Mouse (Mus musculus) CH12.LX (cell line): ENCODE results near the gene Snx10. TPM values are rescaled to one million over a fixed set of nuclear protein-coding genes. Genes with fewer than 3 reads are reported as not detected.
A peak's percentile ranks its signal among the peaks of the same experiment; 100 is the strongest.

Source experiments
- DNase-seq: peaks from one replicate; pipeline ENCODE4 v3.0.0-alpha.2; 2013; ENCODE audit errors: extremely low read depth
- H3K27ac ChIP-seq: 2 replicates; pipeline ENCODE4 v1.5.1; 2012; ENCODE audit warnings: low read depth, mild to moderate bottlenecking, control low read depth, moderate library complexity; ENCODE audit not compliant: insufficient read depth
- H3K27me3 ChIP-seq: replicated peaks from 2 replicates; pipeline ENCODE3; 2012; ENCODE audit warnings: inconsistent platforms
- H3K36me3 ChIP-seq, 2 experiments: replicated peaks in 1 of 2; 2 replicates each; pipeline versions ENCODE3 to v1.6.1; 2012; ENCODE audit warnings: inconsistent platforms in 1 of 2, low read length in 1 of 2, mild to moderate bottlenecking in 1 of 2, mixed read lengths in 1 of 2, moderate library complexity in 1 of 2; ENCODE audit not compliant: control insufficient read depth in 1 of 2, insufficient read depth in 1 of 2
- H3K4me1 ChIP-seq, 2 experiments: 2 replicates each; pipeline ENCODE4 v1.6.1; 2012; ENCODE audit warnings: inconsistent platforms in 1 of 2, moderate library complexity in 1 of 2; ENCODE audit not compliant: insufficient read depth in 2 of 2, control insufficient read depth in 1 of 2
- H3K4me2 ChIP-seq: 2 replicates; pipeline ENCODE4 v1.6.1; 2012; ENCODE audit warnings: low read depth, mild to moderate bottlenecking, control low read depth; ENCODE audit not compliant: poor library complexity, insufficient read depth, severe bottlenecking
- H3K4me3 ChIP-seq, 3 experiments: fragments of 150-350 bp in 1 of 3; sonication (generic) in 1 of 3; replicated peaks in 1 of 3; 2 replicates each; pipeline versions ENCODE3 to v1.5.1; 2011 to 2012; ENCODE audit warnings: low read depth in 2 of 3, low read length in 2 of 3, mild to moderate bottlenecking in 2 of 3, moderate library complexity in 2 of 3, control low read depth in 1 of 3, improper control_type of control experiment in 1 of 3, inconsistent platforms in 1 of 3, mixed read lengths in 1 of 3; ENCODE audit not compliant: poor library complexity in 1 of 3
- H3K79me2 ChIP-seq: replicated peaks from 2 replicates; pipeline ENCODE4 v1.6.1; 2012; ENCODE audit warnings: mild to moderate bottlenecking, moderate library complexity; ENCODE audit not compliant: control insufficient read depth, poor library complexity, insufficient read depth, severe bottlenecking; ENCODE audit errors: extremely low read depth
- H3K9ac ChIP-seq: 2 replicates; pipeline ENCODE4 v1.6.1; 2012; ENCODE audit warnings: low read depth, mild to moderate bottlenecking, control low read depth, moderate library complexity; ENCODE audit not compliant: insufficient read depth
- H3K9me3 ChIP-seq: replicated peaks from 2 replicates; pipeline ENCODE3; 2012; ENCODE audit warnings: low read length, inconsistent platforms, mixed read lengths
- BHLHE40 ChIP-seq: IDR thresholded peaks from 2 replicates; pipeline ENCODE4 v1.6.1; 2011; ENCODE audit warnings: mild to moderate bottlenecking, low read depth, low read length, improper control_type of control experiment
- CHD1 ChIP-seq: IDR thresholded peaks from 2 replicates; pipeline ENCODE4 v1.6.1; 2012; ENCODE audit warnings: low read depth, low read length, improper control_type of control experiment, inconsistent platforms
- CHD2 ChIP-seq: IDR thresholded peaks from 2 replicates; pipeline ENCODE4 v1.6.1; 2011; ENCODE audit warnings: low read length, improper control_type of control experiment
- CTCF ChIP-seq, 2 experiments: IDR thresholded peaks in 1 of 2; conservative IDR thresholded peaks in 1 of 2; 2 replicates each; pipeline ENCODE4 v1.5.1; 2011 to 2012; ENCODE audit warnings: low read depth in 2 of 2, low read length in 2 of 2, improper control_type of control experiment in 1 of 2, inconsistent platforms in 1 of 2, mild to moderate bottlenecking in 1 of 2, moderate library complexity in 1 of 2
- E2F4 ChIP-seq: IDR thresholded peaks from 2 replicates; pipeline ENCODE4 v1.6.1; 2011; ENCODE audit warnings: low read depth, low read length, improper control_type of control experiment; ENCODE audit not compliant: insufficient replicate concordance
- ELF1 ChIP-seq: IDR thresholded peaks from 2 replicates; pipeline ENCODE4 v1.6.1; 2014; ENCODE audit warnings: low read depth, mild to moderate bottlenecking, inconsistent platforms, low read length, improper control_type of control experiment
- EP300 ChIP-seq: IDR thresholded peaks from 2 replicates; pipeline ENCODE4 v1.6.1; 2011; ENCODE audit warnings: low read length, improper control_type of control experiment
- ETS1 ChIP-seq: conservative IDR thresholded peaks from 2 replicates; pipeline ENCODE4 v1.6.1; 2012; ENCODE audit warnings: low read depth, mild to moderate bottlenecking, inconsistent platforms, low read length, improper control_type of control experiment, moderate library complexity
- GABPA ChIP-seq: IDR thresholded peaks from 2 replicates; pipeline ENCODE4 v1.6.1; 2012; ENCODE audit warnings: low read depth, low read length, improper control_type of control experiment, inconsistent platforms; ENCODE audit not compliant: insufficient replicate concordance
- HCFC1 ChIP-seq: IDR thresholded peaks from 2 replicates; pipeline ENCODE4 v1.6.1; 2012; ENCODE audit warnings: low read depth, mild to moderate bottlenecking, inconsistent platforms, low read length, improper control_type of control experiment
- IRF4 ChIP-seq: IDR thresholded peaks from 2 replicates; pipeline ENCODE4 v1.6.1; 2014; ENCODE audit warnings: low read depth, mild to moderate bottlenecking, inconsistent platforms, low read length, improper control_type of control experiment
- JUN ChIP-seq: IDR thresholded peaks from 2 replicates; pipeline ENCODE4 v1.6.1; 2011; ENCODE audit warnings: low read depth, mild to moderate bottlenecking, low read length, improper control_type of control experiment, moderate library complexity; ENCODE audit not compliant: insufficient read depth
- JUND ChIP-seq: conservative IDR thresholded peaks from 2 replicates; pipeline ENCODE4 v1.6.1; 2011; ENCODE audit warnings: low read depth, low read length, improper control_type of control experiment
- KAT2A ChIP-seq: IDR thresholded peaks from 2 replicates; pipeline ENCODE4 v1.6.1; 2012; ENCODE audit warnings: low read length, improper control_type of control experiment, inconsistent platforms; ENCODE audit not compliant: insufficient replicate concordance
- MAFK ChIP-seq: IDR thresholded peaks from 2 replicates; pipeline ENCODE4 v1.6.1; 2011; ENCODE audit warnings: low read length, improper control_type of control experiment; ENCODE audit not compliant: insufficient replicate concordance
- MAX ChIP-seq: IDR thresholded peaks from 2 replicates; pipeline ENCODE4 v1.6.1; 2011; ENCODE audit warnings: low read length, improper control_type of control experiment
- MAZ ChIP-seq: IDR thresholded peaks from 2 replicates; pipeline ENCODE4 v1.6.1; 2012; ENCODE audit warnings: low read depth, mild to moderate bottlenecking, inconsistent platforms, low read length, improper control_type of control experiment, moderate library complexity
- MEF2A ChIP-seq: IDR thresholded peaks from 2 replicates; pipeline ENCODE4 v1.6.1; 2014; ENCODE audit warnings: low read depth, mild to moderate bottlenecking, inconsistent platforms, low read length, improper control_type of control experiment, borderline replicate concordance
- MXI1 ChIP-seq: IDR thresholded peaks from 2 replicates; pipeline ENCODE4 v1.6.1; 2011; ENCODE audit warnings: mild to moderate bottlenecking, low read depth, low read length, improper control_type of control experiment
- MYC ChIP-seq: IDR thresholded peaks from 2 replicates; pipeline ENCODE4 v1.6.1; 2011; ENCODE audit warnings: low read depth, mild to moderate bottlenecking, improper control_type of control experiment, low read length
- NELFE ChIP-seq: IDR thresholded peaks from 2 replicates; pipeline ENCODE4 v1.6.1; 2011; ENCODE audit warnings: low read depth, low read length, improper control_type of control experiment
- NRF1 ChIP-seq: IDR thresholded peaks from 2 replicates; pipeline ENCODE4 v1.6.1; 2014; ENCODE audit warnings: low read depth, mild to moderate bottlenecking, inconsistent platforms, low read length, improper control_type of control experiment, moderate library complexity
- PAX5 ChIP-seq: IDR thresholded peaks from 2 replicates; pipeline ENCODE4 v1.6.1; 2012; ENCODE audit warnings: low read length, inconsistent platforms, mixed read lengths
- POLR2A ChIP-seq: IDR thresholded peaks from 2 replicates; pipeline ENCODE4 v1.6.1; 2011; ENCODE audit warnings: low read depth, mild to moderate bottlenecking, improper control_type of control experiment, low read length
- POLR2AphosphoS2 ChIP-seq: IDR thresholded peaks from 2 replicates; pipeline ENCODE4 v1.6.1; 2011; ENCODE audit warnings: low read depth, low read length, improper control_type of control experiment
- RAD21 ChIP-seq: IDR thresholded peaks from 2 replicates; pipeline ENCODE4 v1.6.1; 2011; ENCODE audit warnings: low read depth, mild to moderate bottlenecking, low read length, improper control_type of control experiment, moderate library complexity
- RCOR1 ChIP-seq: conservative IDR thresholded peaks from 2 replicates; pipeline ENCODE4 v1.6.1; 2012; ENCODE audit warnings: low read depth, mild to moderate bottlenecking, inconsistent platforms, low read length, improper control_type of control experiment
- SIN3A ChIP-seq: IDR thresholded peaks from 2 replicates; pipeline ENCODE4 v1.6.1; 2012; ENCODE audit warnings: low read length, improper control_type of control experiment, inconsistent platforms
- SMC3 ChIP-seq: IDR thresholded peaks from 2 replicates; pipeline ENCODE4 v1.6.1; 2011; ENCODE audit warnings: low read depth, low read length, improper control_type of control experiment
- TBP ChIP-seq: conservative IDR thresholded peaks from 2 replicates; pipeline ENCODE4 v1.6.1; 2011; ENCODE audit warnings: low read depth, low read length, improper control_type of control experiment
- TCF12 ChIP-seq: IDR thresholded peaks from 2 replicates; pipeline ENCODE4 v1.6.1; 2014; ENCODE audit warnings: low read depth, mild to moderate bottlenecking, inconsistent platforms, low read length, improper control_type of control experiment
- UBTF ChIP-seq: IDR thresholded peaks from 2 replicates; pipeline ENCODE4 v1.6.1; 2012; ENCODE audit warnings: low read depth, mild to moderate bottlenecking, inconsistent platforms, low read length, improper control_type of control experiment, moderate library complexity
- USF1 ChIP-seq: IDR thresholded peaks from 2 replicates; pipeline ENCODE4 v1.6.1; 2014; ENCODE audit warnings: low read depth, mild to moderate bottlenecking, inconsistent platforms, low read length, improper control_type of control experiment
- USF2 ChIP-seq: conservative IDR thresholded peaks from 2 replicates; pipeline ENCODE4 v1.6.1; 2011; ENCODE audit warnings: low read depth, low read length, improper control_type of control experiment
- ZC3H11A ChIP-seq: IDR thresholded peaks from 2 replicates; pipeline ENCODE4 v1.6.1; 2012; ENCODE audit warnings: low read depth, mild to moderate bottlenecking, inconsistent platforms, low read length, improper control_type of control experiment
- ZKSCAN1 ChIP-seq: IDR thresholded peaks from 2 replicates; pipeline ENCODE4 v1.6.1; 2012; ENCODE audit warnings: low read depth, inconsistent platforms, low read length, improper control_type of control experiment, borderline replicate concordance
- ZMIZ1 ChIP-seq: IDR thresholded peaks from 2 replicates; pipeline ENCODE4 v1.6.1; 2012; ENCODE audit warnings: low read depth, mild to moderate bottlenecking, inconsistent platforms, low read length, improper control_type of control experiment
- ZNF384 ChIP-seq: IDR thresholded peaks from 2 replicates; pipeline ENCODE4 v1.6.1; 2012; ENCODE audit warnings: low read depth, low read length, improper control_type of control experiment, inconsistent platforms
- dilution Hi-C: fragments of 300-500 bp; cut with MboI; formaldehyde crosslinking; loops from 2 replicates; pipeline ENCODE4 v1.14.3; 2020; ENCODE audit warnings: low sequenced_read_pairs; ENCODE audit not compliant: extremely low pct_unique_long_range_greater_than_20kb, extremely low pct_ligation_motif_present
- in situ Hi-C: fragments of 300-500 bp; cut with MboI; formaldehyde crosslinking; loops from 3 replicates; pipeline ENCODE4 v1.14.3; 2019; ENCODE audit warnings: low sequenced_read_pairs, low pct_ligation_motif_present, low pct_unique_long_range_greater_than_20kb, mixed read lengths
- polyA plus RNA-seq: library from polyadenylated mRNA; unstranded; fragments of >175 nt; gene quantifications from 2 replicates; pipeline ENCODE4 v1.2.1, GENCODE M21; 2012; ENCODE audit warnings: low read depth; ENCODE audit not compliant: insufficient read length
- total RNA-seq, 2 experiments: library from RNA; depleted of rRNA; stranded (reverse); fragments of 300-350 nt in 1 of 2; fragments of >200 nt in 1 of 2; gene quantifications; 2 replicates each; pipeline ENCODE4 v1.2.3; 2012 to 2014

The Snx10 gene
- total and polyA plus RNA-seq, 3 experiments, result 27.6 to 84.7 (median 46.2) TPM

DNA sequence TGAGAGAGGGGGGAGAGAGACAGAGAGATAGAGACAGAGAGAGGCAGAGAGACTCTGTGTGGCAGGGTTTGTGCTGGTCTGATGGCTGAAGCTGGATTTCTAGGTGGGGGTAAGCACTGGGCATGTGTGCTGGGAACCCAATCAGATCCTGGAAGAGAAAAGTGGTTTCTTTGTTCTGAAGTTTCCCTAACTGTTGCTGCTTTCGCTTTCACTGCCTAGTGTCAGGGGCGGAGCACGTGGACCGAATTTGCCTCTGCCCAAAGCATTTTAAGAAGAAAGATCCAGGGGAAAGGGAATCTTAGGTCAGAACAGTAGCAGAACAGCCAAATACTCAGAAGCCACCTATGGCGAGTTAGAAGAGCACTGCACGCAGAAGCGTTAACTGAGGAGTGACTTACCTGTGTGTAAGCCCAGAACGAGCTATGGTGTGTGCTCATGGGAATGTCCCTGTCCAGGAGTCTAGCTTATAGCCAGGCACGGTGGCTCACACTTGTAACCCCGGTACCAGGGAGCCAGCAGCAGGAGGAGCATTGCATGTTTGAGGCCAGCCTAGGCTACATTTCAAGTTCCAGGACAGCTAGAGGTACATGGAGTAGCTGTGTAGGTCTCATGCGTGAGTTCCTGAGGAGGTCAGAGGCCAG lies 21.6 kb downstream of the Snx10 start:
- Histone ChIP-seq H3K36me3 (peaks cover 0 to 33% of the 10 kb centered on the region in 2 experiments), H3K27ac (peak overlapping the region; percentile 29), H3K27me3 (no peaks in the 10 kb centered on the region), H3K4me3 (peak overlapping the region; percentile 36 to 65 (median 60)), H3K4me1 (peaks cover 16 to 63% of the 10 kb centered on the region in 2 experiments), H3K4me2 (peak overlapping the region; percentile 95), H3K79me2 (no peaks in the 10 kb centered on the region), H3K9me3 (no peaks in the 10 kb centered on the region), H3K9ac (peak overlapping the region; percentile 68)
- peak; percentile 79 for DNase-seq
- TF ChIP-seq CHD1, result no peak
- TF ChIP-seq GABPA, result no peak
- TF ChIP-seq IRF4, result peak; percentile 72
- no peak; the same call in 1 of the 2 replicates for TF ChIP-seq ZNF384
- TF ChIP-seq ZKSCAN1, result no peak
- 0 out of 2 replicates have a peak, but pooled peaks have one; percentile 30 for TF ChIP-seq HCFC1
- TF ChIP-seq MYC, result peak; percentile 98
- TF ChIP-seq NRF1, result peak; percentile 65
- peak; percentile 36 for TF ChIP-seq USF1
- 0 out of 2 replicates have a peak, but pooled peaks have one; percentile 25 for TF ChIP-seq POLR2A
- TF ChIP-seq MAX, result peak; percentile 94
- TF ChIP-seq RCOR1, result no peak
- TF ChIP-seq UBTF, result no peak
- no peak for TF ChIP-seq JUN
- TF ChIP-seq MXI1, result peak; percentile 96
- TF ChIP-seq CHD2, result no peak
- TF ChIP-seq ZMIZ1, result no peak
- TF ChIP-seq POLR2AphosphoS2, result no peak
- peak; percentile 64; the same call in 1 of the 2 replicates for TF ChIP-seq ETS1
- peak; percentile 46; the same call in 1 of the 2 replicates for TF ChIP-seq TBP
- peak; percentile 12; the same call in 1 of the 2 replicates for TF ChIP-seq USF2
- TF ChIP-seq MAZ, result 0 out of 2 replicates have a peak, but pooled peaks have one; percentile 21
- no peak for TF ChIP-seq RAD21
- no peak for TF ChIP-seq CTCF (conservative IDR thresholded peaks at IDR 0.05 in 1 of 2, IDR thresholded peaks at IDR 0.05 in 1 of 2; ENCODE audit: low read depth in 2 of 2, low read length in 2 of 2)
- 0 out of 2 replicates have a peak, but pooled peaks have one; percentile 48 for TF ChIP-seq SIN3A
- no peak for TF ChIP-seq SMC3
- peak; percentile 88 for TF ChIP-seq BHLHE40
- TF ChIP-seq MEF2A, result 0 out of 2 replicates have a peak, but pooled peaks have one; percentile 50
- no peak for TF ChIP-seq PAX5
- TF ChIP-seq TCF12, result peak; percentile 42; the same call in 1 of the 2 replicates
- TF ChIP-seq JUND, result no peak
- no peak for TF ChIP-seq KAT2A
- 0 out of 2 replicates have a peak, but pooled peaks have one; percentile 60 for TF ChIP-seq NELFE
- TF ChIP-seq EP300, result peak; percentile 61
- peak; percentile 30; the same call in 1 of the 2 replicates for TF ChIP-seq MAFK
- TF ChIP-seq E2F4, result no peak
- TF ChIP-seq ZC3H11A, result no peak
- 0 out of 2 replicates have a peak, but pooled peaks have one; percentile 21 for TF ChIP-seq ELF1
- dilution Hi-C loops (no loop called here), in situ Hi-C loops (no loop called here)
